Mouse (Mus musculus): ENCODE measurements around the gene Snx14. TPM values are rescaled to one million over a fixed set of nuclear protein-coding genes. Genes with fewer than 3 reads are reported as not detected.

Snx14 gene
- polyA plus RNA-seq, 2 experiments from 2014 or later, result 44.6 to 52.4 TPM

- no peak for ATAC-seq
Measured at GRCm38 (mm10) chr9:88342241-88342640, 96.5 kb downstream of the Snx14 start.

- ATAC-seq, result no peak
Measured at GRCm38 (mm10) chr9:88340819-88341218, 97.9 kb downstream of the Snx14 start.

- no peak for ATAC-seq
Measured at GRCm38 (mm10) chr9:88335839-88336238, 102.9 kb downstream of the Snx14 start.

GRCm38 (mm10) chr9:88332447-88332846, 106.3 kb downstream of the Snx14 start:
- peak; percentile 44 for ATAC-seq

GRCm38 (mm10) chr9:88330316-88330715, 108.4 kb downstream of the Snx14 start:
- ATAC-seq, result no peak

DNA sequence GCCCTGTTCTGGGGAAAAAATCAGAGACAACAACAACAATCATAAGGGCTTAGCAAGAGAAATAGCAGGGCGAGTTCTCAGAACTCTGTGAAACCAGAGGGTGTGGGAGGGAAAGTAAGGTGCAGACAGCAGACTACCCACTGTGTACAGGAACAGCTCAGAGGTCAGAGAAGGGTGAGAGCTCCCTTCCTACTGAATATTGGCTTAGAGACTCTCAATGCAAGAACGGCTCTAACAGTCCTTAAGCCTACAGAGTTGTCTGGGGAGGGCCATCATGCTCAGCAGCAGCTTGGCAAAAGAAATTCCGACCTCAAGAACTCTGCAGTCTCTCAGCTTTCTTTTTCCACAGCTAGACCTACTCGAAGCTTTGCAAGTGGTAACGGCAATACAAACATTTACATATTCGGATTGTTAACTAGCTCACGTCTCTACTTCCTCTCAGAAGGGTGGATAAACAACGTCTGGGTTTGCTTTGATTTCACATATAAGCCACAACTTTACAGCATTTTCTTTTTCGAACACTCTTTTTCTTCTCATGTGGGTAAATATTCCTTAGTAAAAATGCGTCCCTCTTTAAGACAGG, 109.5 kb downstream of the Snx14 start:
- peak; percentile 49 for ATAC-seq

- ATAC-seq, result no peak
Measured at GRCm38 (mm10) chr9:88328666-88329065, 110.1 kb downstream of the Snx14 start.

DNA sequence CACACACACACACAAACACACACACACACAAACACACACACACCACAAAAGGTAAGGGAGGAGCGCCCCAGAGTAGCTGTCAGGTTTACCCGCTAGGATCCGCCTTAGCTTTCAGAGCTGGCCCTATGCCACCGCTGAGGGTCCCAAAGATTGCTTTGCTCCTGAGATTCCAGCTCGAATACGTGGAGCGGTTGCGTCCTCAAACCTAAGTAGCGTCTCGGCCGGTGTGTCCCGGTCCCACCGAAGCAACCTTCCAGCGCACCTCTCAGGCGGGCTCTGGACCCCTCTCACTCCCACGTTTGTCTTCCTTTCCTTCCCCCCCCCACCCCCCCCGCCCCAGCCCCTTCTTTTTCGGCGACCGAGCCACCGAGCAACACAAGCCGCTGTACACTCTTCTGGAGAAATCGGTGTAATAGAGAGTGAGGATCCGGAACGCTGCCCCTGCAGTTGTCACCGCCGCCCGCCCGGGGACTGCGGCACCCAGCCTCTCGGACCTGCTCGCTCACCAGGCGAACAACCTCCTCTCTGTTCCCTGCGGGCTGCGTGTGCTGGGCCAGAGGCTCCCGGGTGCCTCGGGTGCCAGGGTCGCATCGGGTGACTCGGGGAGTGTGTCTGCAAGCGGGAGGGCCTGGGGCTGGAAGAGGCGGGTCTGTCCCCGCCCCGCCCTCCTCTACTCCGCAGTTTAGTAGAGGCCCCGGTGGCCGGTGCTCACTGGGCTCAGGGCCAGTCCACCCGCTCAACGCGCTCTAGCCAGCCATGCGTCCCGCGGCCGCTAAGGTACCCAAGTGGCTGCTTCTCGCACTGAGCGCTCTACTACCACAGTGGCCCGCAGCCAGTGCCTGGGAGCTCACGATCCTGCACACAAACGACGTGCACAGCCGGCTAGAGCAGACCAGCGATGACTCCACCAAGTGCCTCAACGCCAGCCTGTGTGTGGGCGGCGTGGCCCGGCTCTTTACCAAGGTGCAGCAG, 111.5 kb downstream of the Snx14 start, which contains the start of gene Nt5e:
Gene Nt5e (plus strand): TSS at position 268 of the 972 bp plus-strand sequence.
- peak; percentile 53 for ATAC-seq

Other genes with a start within 250 kb of the Snx14 start
- gene Nt5e, start 111.8 kb downstream of the Snx14 start, polyA plus RNA-seq (2017; shearing (Covaris generic)), result 100 to 1,000 TPM; 231 to 300 TPM
- gene Gm20537, start 17.7 kb upstream of the Snx14 start, polyA plus RNA-seq (2017; shearing (Covaris generic)), result 1 to 10 TPM; 1.2 to 1.8 TPM
- 100 to 1,000 TPM in 1 of 2 experiments, 10 to 100 TPM in 1; 96.0 to 101 TPM for gene Syncrip, start 43.6 kb upstream of the Snx14 start, polyA plus RNA-seq (2017; shearing (Covaris generic))
- 10 to 100 TPM; 15.4 to 16.7 TPM for gene Zfp949, start 109.1 kb upstream of the Snx14 start, polyA plus RNA-seq (2017; shearing (Covaris generic))
- gene Trim43a, start 141.9 kb upstream of the Snx14 start, polyA plus RNA-seq (2017; shearing (Covaris generic)), result not detected